Mouse (Mus musculus) bone marrow macrophage, adult 2 months (primary cell): ENCODE data around the gene Mbd5. TPM values are rescaled to one million over a fixed set of nuclear protein-coding genes. Genes with fewer than 3 reads are reported as not detected.

Experiments
- H3K27ac ChIP-seq: 2 replicates; pipeline ENCODE4 v1.5.1; 2012; ENCODE audit warnings: low read depth, low read length; ENCODE audit not compliant: insufficient read depth
- H3K4me1 ChIP-seq: 2 replicates; pipeline ENCODE4 v1.6.1; 2012; ENCODE audit warnings: low read length; ENCODE audit not compliant: control insufficient read depth, insufficient read depth
- H3K4me3 ChIP-seq: 2 replicates; pipeline ENCODE4 v1.5.1; 2012; ENCODE audit warnings: mild to moderate bottlenecking, low read length, moderate library complexity; ENCODE audit not compliant: insufficient read depth
- CTCF ChIP-seq: IDR thresholded peaks from 2 replicates; pipeline ENCODE4 v1.5.1; 2012; ENCODE audit warnings: low read depth, mild to moderate bottlenecking, low read length, moderate library complexity
- POLR2A ChIP-seq: IDR thresholded peaks from 2 replicates; pipeline ENCODE4 v1.6.1; 2012; ENCODE audit warnings: mild to moderate bottlenecking, low read depth, low read length, borderline replicate concordance
- polyA plus RNA-seq: library from polyadenylated mRNA; stranded (reverse); fragments of >200 nt; gene quantifications from 2 replicates; pipeline ENCODE4 v1.2.4, GENCODE M21; 2012; ENCODE audit not compliant: missing spikeins, insufficient read depth, insufficient read length

Gene Mbd5
- polyA plus RNA-seq, 1 experiment = 20.6 TPM

DNA sequence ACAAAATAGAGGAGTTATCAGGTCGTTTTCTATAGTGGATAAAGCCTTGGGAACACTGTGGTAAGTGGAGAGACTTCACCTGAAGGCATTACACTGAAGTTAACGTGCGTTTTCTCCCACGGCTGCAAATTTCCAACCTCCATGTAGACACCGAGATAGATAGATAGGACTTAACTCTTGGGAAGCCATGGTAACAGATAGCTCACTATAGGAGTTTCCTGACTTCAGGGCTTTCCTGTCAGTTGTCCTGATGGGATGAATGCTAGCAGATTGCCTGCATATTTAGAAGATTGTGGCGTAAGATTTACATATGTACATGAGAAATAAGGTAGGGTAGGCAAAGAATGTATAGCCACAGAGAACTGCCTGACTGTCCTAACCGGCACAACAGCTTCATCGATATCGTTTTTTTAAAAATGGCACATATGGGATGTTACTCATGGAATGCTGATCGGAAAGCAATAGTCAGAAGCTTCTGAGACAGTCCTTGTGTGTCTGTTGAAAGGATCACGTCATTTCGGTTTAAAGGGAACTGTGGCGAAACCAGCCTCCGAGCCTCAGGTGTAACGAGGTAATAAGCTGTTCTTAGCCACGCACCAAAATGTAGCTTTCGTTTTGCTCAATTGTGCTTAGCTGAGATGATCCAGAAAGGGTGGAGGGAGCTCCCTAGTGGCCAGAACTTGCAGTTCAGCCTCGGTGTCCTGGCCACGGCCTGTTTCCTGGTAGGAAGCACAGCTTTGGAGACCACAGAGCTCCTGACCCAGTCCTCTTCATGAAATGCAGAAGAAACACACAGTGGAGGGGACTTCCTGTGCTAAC lies 363.5 kb downstream of the Mbd5 start:
- Histone ChIP-seq H3K4me1 (no peaks in the 10 kb centered on the region), H3K27ac (no peak overlapping the region), H3K4me3 (peak overlapping the region; percentile 63)
- TF ChIP-seq POLR2A (no peak), CTCF (peak; percentile 81)

DNA sequence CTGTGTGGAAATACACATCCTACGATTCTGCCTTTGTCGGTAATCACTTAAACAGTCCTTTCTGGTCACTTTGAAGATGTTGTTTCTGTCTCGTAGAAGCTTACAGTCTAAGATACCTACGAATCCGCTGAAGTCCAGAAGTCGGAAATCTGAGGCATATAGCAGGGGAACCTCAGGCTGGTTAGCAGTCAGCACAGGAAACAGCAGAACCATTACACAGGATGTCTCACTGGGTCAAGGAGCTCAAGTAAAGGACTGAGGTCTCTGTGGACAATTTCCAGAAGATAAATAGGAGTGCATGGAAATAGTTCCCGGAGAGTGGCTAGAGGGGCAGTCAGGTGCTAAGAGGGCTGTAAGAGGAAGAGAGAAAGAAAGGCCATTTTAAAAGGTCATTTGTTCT lies 384.3 kb downstream of the Mbd5 start:
- Histone ChIP-seq H3K27ac (no peak overlapping the region), H3K4me3 (no peak overlapping the region), H3K4me1 (no peaks in the 10 kb centered on the region)
- TF ChIP-seq CTCF = no peak
- no peak for TF ChIP-seq POLR2A

DNA sequence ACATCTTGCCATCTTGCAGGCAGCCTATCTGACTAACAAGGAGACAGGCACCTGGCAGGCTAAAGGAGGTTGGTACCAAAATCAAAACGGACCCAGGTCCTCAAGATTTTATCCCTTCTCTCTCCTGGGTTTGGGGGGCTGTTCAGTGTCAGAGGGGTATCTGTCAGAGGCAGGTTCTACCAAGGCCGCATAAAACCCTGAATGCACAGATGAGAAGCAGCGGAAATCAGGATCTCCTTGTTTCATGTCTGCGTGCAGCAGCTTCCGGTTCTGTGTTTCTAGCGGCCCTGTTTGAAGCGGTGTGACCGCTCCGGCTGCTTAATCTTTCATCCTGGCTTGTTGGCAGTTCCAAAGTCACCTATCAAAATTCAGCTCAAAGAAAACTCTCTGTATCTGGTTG lies 386.0 kb downstream of the Mbd5 start:
- no peak overlapping the region for H3K4me3 ChIP-seq
- no peak overlapping the region for H3K27ac ChIP-seq
- TF ChIP-seq CTCF = no peak
- no peak for TF ChIP-seq POLR2A
- no peaks in the 10 kb centered on the region for H3K4me1 ChIP-seq

DNA sequence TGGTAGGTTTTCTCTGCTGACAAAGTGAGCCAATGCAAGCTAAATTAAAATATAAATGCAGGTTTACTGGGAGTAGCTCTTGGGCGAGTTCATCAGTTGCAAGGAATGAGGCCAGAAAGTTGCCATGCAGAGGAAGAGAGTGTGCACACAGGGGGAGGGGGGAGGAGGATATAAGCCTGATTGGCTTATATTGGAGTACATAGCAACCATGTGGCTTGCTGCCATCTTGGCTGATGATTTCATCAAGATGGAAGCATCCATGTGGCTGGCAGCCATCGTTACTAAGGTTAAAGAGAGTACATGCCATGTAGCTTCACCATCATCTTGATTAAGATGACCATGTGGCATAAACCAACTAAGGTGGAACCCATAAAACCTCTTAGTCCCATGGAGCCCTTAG lies 395.0 kb downstream of the Mbd5 start:
- H3K27ac ChIP-seq = no peak overlapping the region
- no peak overlapping the region for H3K4me3 ChIP-seq
- TF ChIP-seq POLR2A (no peak), CTCF (no peak)
- H3K4me1 ChIP-seq = no peaks in the 10 kb centered on the region

DNA sequence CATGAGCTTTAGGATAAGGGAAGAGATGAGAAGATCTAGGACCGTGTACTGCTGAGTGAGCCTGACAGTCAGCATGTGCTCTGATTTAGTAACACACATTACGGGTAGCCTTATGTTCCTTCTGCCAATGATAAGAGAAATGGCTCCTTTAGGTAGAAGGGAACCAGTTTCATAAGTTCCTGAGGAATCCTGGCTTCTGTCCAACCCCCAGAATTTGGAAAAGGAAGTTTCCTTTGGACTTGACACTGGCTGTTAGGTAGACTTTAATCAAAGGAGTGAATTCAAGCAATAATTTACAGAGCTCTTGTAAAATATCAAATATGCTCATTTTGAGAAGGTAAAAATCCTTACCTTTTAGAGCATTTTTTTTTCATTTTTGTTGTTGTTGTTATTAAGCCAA lies 396.5 kb downstream of the Mbd5 start:
- TF ChIP-seq CTCF (no peak), POLR2A (no peak)
- Histone ChIP-seq H3K4me3 (no peak overlapping the region), H3K27ac (no peak overlapping the region), H3K4me1 (peaks cover 4% of the 10 kb centered on the region; the same call in 1 of the 2 replicates)

DNA sequence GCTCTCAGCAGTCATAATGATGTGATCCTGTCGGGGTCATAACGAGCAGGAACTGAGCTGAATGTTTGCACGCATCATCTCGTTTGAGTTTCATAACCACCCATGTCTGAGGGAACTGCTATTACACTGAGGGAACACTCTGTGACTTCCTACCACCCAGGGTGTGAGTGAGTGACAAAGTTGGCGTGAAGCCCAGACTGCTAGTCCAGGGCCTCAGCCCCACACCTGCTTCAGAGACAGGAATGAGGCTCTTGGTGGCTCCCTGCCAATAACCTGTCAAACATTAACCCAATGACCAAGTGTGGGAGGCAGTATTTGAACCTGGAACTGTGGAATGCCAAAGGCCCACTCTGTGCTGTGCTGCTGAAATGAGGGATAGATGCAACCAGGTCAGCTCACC lies 400.5 kb downstream of the Mbd5 start:
- H3K4me3 ChIP-seq = no peak overlapping the region
- TF ChIP-seq CTCF (no peak), POLR2A (no peak)
- H3K4me1 ChIP-seq = peaks cover 4% of the 10 kb centered on the region; the same call in 1 of the 2 replicates
- no peak overlapping the region for H3K27ac ChIP-seq

DNA sequence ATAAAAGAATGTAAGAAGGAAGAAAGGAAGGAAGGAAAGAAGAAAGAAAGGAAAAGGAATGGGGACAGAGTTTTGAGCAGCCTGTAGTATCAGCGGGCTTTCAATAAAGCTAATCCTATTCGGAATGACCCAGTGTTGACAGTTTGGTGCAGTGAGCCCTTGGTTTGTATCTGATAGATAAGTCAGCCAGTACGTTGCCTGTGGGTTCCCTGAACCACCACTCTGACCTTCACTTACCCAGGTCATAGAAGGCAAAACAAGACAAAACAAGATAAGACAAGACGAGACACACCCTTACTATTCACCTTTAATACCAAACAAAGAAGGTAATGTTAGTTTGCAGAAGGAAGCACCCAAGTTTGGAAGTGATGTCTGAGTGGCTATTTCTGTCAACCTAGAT lies 401.5 kb downstream of the Mbd5 start:
- H3K27ac ChIP-seq = no peak overlapping the region
- peaks cover 4% of the 10 kb centered on the region; the same call in 1 of the 2 replicates for H3K4me1 ChIP-seq
- TF ChIP-seq POLR2A (no peak), CTCF (no peak)
- H3K4me3 ChIP-seq = no peak overlapping the region

DNA sequence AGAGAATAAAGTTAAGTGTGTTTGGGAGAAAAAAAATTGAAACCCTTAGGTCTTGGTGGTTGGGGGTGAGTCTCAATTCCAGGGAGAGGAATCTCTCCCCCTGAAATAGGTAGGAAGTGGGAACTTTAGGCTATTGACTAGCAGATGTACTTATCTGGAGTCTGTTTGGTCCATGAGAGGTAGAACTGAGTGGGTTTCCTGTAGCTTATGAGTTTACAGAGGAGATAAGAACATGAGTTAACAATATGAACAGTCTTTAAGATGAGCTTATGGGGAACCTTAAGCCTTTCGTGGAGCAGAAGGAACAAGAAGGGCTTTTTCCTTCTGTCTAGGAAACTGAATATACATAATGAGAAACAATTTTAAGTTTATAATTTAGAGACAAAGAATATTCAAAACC lies 404.8 kb downstream of the Mbd5 start:
- Histone ChIP-seq H3K4me3 (no peak overlapping the region), H3K4me1 (peaks cover 4% of the 10 kb centered on the region; the same call in 1 of the 2 replicates), H3K27ac (no peak overlapping the region)
- no peak for TF ChIP-seq CTCF
- TF ChIP-seq POLR2A = no peak

DNA sequence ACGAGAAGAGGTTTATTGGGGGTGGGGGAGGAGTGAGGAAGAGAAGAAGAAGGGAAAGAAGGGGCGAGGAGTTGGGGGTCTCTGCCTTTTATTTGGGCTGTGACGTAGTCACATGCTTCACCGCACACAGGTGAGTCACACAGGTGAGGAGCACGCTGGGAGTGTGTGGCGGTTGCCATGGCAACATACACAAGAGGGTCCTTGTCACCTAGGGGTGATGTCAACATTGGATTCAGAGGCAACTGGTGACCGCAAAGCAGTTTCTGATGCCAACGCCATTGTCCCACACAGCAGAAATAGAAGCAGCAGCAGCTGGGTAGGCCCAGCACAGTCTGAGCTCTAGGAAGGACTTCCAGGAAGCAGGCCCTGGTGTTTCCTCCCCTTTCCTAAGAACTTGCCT lies 406.6 kb downstream of the Mbd5 start:
- TF ChIP-seq CTCF (no peak), POLR2A (no peak)
- Histone ChIP-seq H3K4me3 (no peak overlapping the region), H3K4me1 (no peaks in the 10 kb centered on the region), H3K27ac (no peak overlapping the region)

DNA sequence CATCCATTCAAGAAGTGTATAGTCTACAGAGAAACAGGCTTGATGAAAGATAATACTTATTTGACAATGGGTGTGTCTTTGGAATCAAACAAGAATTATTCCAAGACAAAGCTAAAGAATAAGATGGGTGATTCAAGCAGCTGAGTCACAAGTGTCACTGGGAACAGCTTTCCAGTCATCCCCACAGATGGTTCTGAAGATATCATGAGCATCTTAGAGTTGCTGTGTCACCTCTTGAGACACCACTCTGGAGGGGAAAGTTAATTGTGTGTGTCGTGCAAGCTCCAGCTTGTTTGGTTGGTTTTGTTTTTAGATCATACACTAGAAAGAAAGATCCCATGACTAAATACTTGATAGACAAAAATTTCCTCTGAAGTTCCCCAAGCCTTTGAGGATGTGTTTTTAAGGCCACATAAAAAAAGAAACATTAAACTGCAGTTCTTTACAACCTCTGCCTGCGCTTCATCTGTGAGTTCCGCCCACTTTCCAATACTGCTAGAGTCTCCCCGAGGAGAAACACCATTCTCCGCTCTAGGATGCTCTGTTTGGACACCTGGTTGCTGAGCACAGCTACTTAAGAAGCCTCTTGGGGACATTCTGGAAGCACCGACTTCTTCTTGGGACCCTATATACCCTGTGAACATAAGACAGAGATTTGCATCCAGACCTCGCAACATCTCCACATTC lies 409.0 kb downstream of the Mbd5 start:
- no peak for TF ChIP-seq POLR2A
- TF ChIP-seq CTCF = no peak
- Histone ChIP-seq H3K4me3 (no peak overlapping the region), H3K4me1 (no peaks in the 10 kb centered on the region), H3K27ac (no peak overlapping the region)
